16 mouse cellular contexts compared by ENCODE assay signal in the genomic region with DNA sequence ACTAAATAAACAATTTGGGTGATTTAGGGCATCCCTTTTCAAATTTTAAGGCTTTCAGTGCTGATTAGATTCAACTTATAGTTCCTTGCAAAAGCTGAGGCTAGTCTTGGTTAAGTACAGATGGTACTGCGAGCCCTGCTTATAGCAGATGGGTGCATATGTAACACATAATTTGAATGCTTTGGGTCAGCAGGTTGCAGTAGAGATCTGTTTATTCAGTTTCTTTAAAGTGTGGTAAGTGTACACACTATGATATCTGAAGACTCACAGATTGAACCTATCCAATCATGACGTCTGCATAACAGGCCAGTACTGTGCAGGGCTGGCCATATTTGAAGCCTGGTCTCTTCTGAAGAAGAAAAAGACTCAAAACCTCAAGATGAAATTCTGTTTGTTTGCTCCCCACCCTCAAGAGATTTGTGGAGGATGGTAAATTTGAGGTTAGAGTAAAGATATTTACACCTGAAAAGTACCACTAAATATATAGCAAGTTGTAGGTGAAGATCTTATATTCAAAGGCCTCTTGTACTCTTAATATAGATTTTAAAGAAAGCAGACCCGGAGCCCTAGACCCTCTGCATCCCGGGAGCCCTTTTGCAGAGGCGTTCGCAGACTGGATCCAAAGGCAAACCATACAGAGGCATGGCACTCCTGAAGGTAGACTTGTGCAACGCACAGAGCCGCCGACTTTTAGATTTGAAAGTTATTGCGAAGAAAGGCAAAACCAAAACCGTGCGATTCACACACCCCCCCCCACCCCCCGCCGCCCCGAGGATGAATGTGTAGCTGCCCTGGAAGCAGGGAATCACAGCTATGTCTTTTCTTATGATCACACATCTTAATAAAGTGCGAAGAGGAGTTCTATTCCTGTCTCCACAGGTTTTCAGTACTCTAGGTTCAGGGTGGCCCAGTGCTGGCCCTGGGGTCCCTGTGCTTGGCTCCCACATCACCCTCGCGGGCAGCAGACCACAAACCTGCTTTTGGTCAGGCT. TPM values are rescaled to one million over a fixed set of nuclear protein-coding genes. Genes with fewer than 3 reads are reported as not detected.
A peak's percentile ranks its signal among the peaks of the same experiment; 100 is the strongest.
DNase-seq lines count a peak whose midpoint lies in the region; ATAC-seq and TF ChIP-seq lines count a peak whose summit lies in the region.
"Had no signal": no experiment of that assay in that cellular context is flagged by ENCODE, and none has a peak within 500 bp of the region (broad histone marks: within the 10 kb centered on the region; RNA-seq: fewer than 3 reads in every experiment).

No protein-coding gene starts in this region.

- ATAC-seq in midbrain, embryonic 16.5 days = no peak
- ATAC-seq in embryonic facial prominence, embryonic 11.5 days (replicated peaks; ENCODE audit: insufficient number of reproducible peaks, low FRiP score, low TSS enrichment, low read depth) = no peak
- ATAC-seq in forebrain, postnatal 0 days = no peak
- no peak for ATAC-seq in neural tube, embryonic 12.5 days (ENCODE audit: low FRiP score, low read depth)

- TF ChIP-seq CTCF in forebrain, postnatal 0 days (IDR thresholded peaks at IDR 0.05; ENCODE audit: low read depth) = no peak

- peaks cover 49% of the 10 kb centered on the region for H3K4me1 ChIP-seq in midbrain, embryonic 10.5 days
- peaks cover 12% of the 10 kb centered on the region for H3K4me1 ChIP-seq in midbrain, embryonic 16.5 days (ENCODE audit: control insufficient read depth, insufficient read depth, low read length)
- H3K4me1 ChIP-seq in embryonic facial prominence, embryonic 11.5 days (ENCODE audit: control insufficient read depth, insufficient read depth, low read length) = peaks cover 3% of the 10 kb centered on the region; the same call in 1 of the 2 replicates
- H3K4me1 ChIP-seq in forebrain, postnatal 0 days (ENCODE audit: insufficient read depth) = 0 out of 2 replicates have a peak, but pooled peaks cover 4% of the 10 kb centered on the region
- H3K4me1 ChIP-seq in neural tube, embryonic 12.5 days = peaks cover 24% of the 10 kb centered on the region

- no peak overlapping the region for H3K4me2 ChIP-seq in midbrain, embryonic 16.5 days (ENCODE audit: low read length)
- H3K4me2 ChIP-seq in embryonic facial prominence, embryonic 11.5 days (ENCODE audit: low read depth, low read length) = peak overlapping the region; percentile 45
- no peak overlapping the region for H3K4me2 ChIP-seq in forebrain, postnatal 0 days (ENCODE audit: low read depth)
- H3K4me2 ChIP-seq in neural tube, embryonic 12.5 days (replicated peaks) = peak overlapping the region; percentile 45

- H3K27ac ChIP-seq in midbrain, embryonic 10.5 days (replicated peaks) = peak overlapping the region; percentile 68
- no peak overlapping the region for H3K27ac ChIP-seq in midbrain, embryonic 16.5 days (ENCODE audit: low read length)
- H3K27ac ChIP-seq in embryonic facial prominence, embryonic 11.5 days (replicated peaks; ENCODE audit: low read depth, low read length) = 0 out of 2 replicates have a peak overlapping the region, but pooled peaks have one; percentile 23
- no peak overlapping the region for H3K27ac ChIP-seq in forebrain, postnatal 0 days (ENCODE audit: low read depth, low read length)
- H3K27ac ChIP-seq in neural tube, embryonic 12.5 days = no peak overlapping the region

- DNase-seq in midbrain, embryonic 10.5 days (ENCODE audit: low spot score) = peak; percentile 33
- peak; percentile 36 for DNase-seq in embryonic facial prominence, embryonic 11.5 days (ENCODE audit: low spot score)
- peak; percentile 52 for DNase-seq in forebrain, postnatal 0 days
- DNase-seq in urinary bladder, postnatal 10 days (ENCODE audit: low spot score) = no peak
- no peak for DNase-seq in testis, postnatal 10 days (ENCODE audit: low spot score)
- DNase-seq: cerebellum, adult 2 months; gastrocnemius, postnatal 25 days; kidney, adult 11 months; layer of hippocampus, adult 9-11 months; left cerebral cortex, postnatal 4 days; lung, adult 2 months; spleen, adult 18-20 months had no signal

- H3K9ac ChIP-seq in midbrain, embryonic 16.5 days (ENCODE audit: low read depth, low read length) = no peak overlapping the region
- peak overlapping the region; percentile 52 for H3K9ac ChIP-seq in embryonic facial prominence, embryonic 11.5 days (replicated peaks; ENCODE audit: low read length)
- H3K9ac ChIP-seq in forebrain, postnatal 0 days = no peak overlapping the region
- 0 out of 2 replicates have a peak overlapping the region, but pooled peaks have one; percentile 21 for H3K9ac ChIP-seq in neural tube, embryonic 12.5 days

- H3K9me3 ChIP-seq in midbrain, embryonic 10.5 days (replicated peaks) = no peaks in the 10 kb centered on the region
- no peaks in the 10 kb centered on the region for H3K9me3 ChIP-seq in midbrain, embryonic 16.5 days (replicated peaks; ENCODE audit: control insufficient read depth, low read length, poor library complexity, severe bottlenecking)
- no peaks in the 10 kb centered on the region for H3K9me3 ChIP-seq in embryonic facial prominence, embryonic 11.5 days (replicated peaks; ENCODE audit: control insufficient read depth, low read length)
- no peaks in the 10 kb centered on the region for H3K9me3 ChIP-seq in forebrain, postnatal 0 days (ENCODE audit: low read length)
- H3K9me3 ChIP-seq in neural tube, embryonic 12.5 days = no peaks in the 10 kb centered on the region

- H3K36me3 ChIP-seq in midbrain, embryonic 10.5 days = no peaks in the 10 kb centered on the region
- no peaks in the 10 kb centered on the region for H3K36me3 ChIP-seq in midbrain, embryonic 16.5 days (ENCODE audit: control insufficient read depth, insufficient read depth, low read length)
- H3K36me3 ChIP-seq in embryonic facial prominence, embryonic 11.5 days (replicated peaks; ENCODE audit: control insufficient read depth, insufficient read depth, low read depth, low read length) = no peaks in the 10 kb centered on the region
- H3K36me3 ChIP-seq in forebrain, postnatal 0 days (ENCODE audit: insufficient read depth) = no peaks in the 10 kb centered on the region
- no peaks in the 10 kb centered on the region for H3K36me3 ChIP-seq in neural tube, embryonic 12.5 days

- H3K27me3 ChIP-seq in midbrain, embryonic 10.5 days (ENCODE audit: low read depth, poor library complexity, severe bottlenecking) = peaks cover 100% of the 10 kb centered on the region
- H3K27me3 ChIP-seq in midbrain, embryonic 16.5 days (ENCODE audit: control insufficient read depth, insufficient read depth, low read depth, low read length) = peaks cover 49% of the 10 kb centered on the region
- peaks cover 47% of the 10 kb centered on the region for H3K27me3 ChIP-seq in embryonic facial prominence, embryonic 11.5 days (ENCODE audit: control insufficient read depth, insufficient read depth, low read length)
- peaks cover 66% of the 10 kb centered on the region for H3K27me3 ChIP-seq in forebrain, postnatal 0 days (ENCODE audit: insufficient read depth, low read length)
- peaks cover 86% of the 10 kb centered on the region for H3K27me3 ChIP-seq in neural tube, embryonic 12.5 days (replicated peaks)

- H3K4me3 ChIP-seq in midbrain, embryonic 10.5 days = peak overlapping the region; percentile 66
- no peak overlapping the region; the same call in 1 of the 2 replicates for H3K4me3 ChIP-seq in midbrain, embryonic 16.5 days (ENCODE audit: low read depth, low read length)
- H3K4me3 ChIP-seq in embryonic facial prominence, embryonic 11.5 days (ENCODE audit: low read depth, low read length) = peak overlapping the region; percentile 27
- H3K4me3 ChIP-seq in forebrain, postnatal 0 days (ENCODE audit: low read depth, low read length) = no peak overlapping the region
- peak overlapping the region; percentile 15 for H3K4me3 ChIP-seq in neural tube, embryonic 12.5 days

- WGBS in midbrain, embryonic 10.5 days = under 1% methylated on average over 18 of the region's 18 CpGs
- WGBS in midbrain, embryonic 16.5 days = 6% methylated on average over 18 of the region's 18 CpGs
- WGBS in embryonic facial prominence, embryonic 11.5 days = 2% methylated on average over 18 of the region's 18 CpGs
- WGBS in forebrain, postnatal 0 days = 4% methylated on average over 18 of the region's 18 CpGs
- 1% methylated on average over 18 of the region's 18 CpGs for WGBS in neural tube, embryonic 12.5 days

RNA-seq across cellular contexts. Expression of a gene that starts 3.7 kb away (rescaled TPM):
- 3.4 and 3.7 TPM in 2 replicates for polyA plus RNA-seq in midbrain, embryonic 10.5 days (2016; fragmentation: Nextera tagmentation; extraction: Ambion mirVana)
- 0.49 and 0.52 TPM in 2 replicates for polyA plus RNA-seq in midbrain, embryonic 16.5 days (2015; fragmentation: Nextera tagmentation; extraction: Ambion mirVana)
- 7.7 and 8.2 TPM in 2 replicates for polyA plus RNA-seq in embryonic facial prominence, embryonic 11.5 days (2014; fragmentation: Nextera tagmentation; extraction: Ambion mirVana)
- 2.0 and 2.2 TPM in 2 replicates for total RNA-seq in forebrain, postnatal 0 days (2014; rRNA removed)
- polyA plus RNA-seq in forebrain, postnatal 0 days (2015; fragmentation: Nextera tagmentation; extraction: Ambion mirVana) = 0.62 and 0.86 TPM in 2 replicates
- polyA plus RNA-seq in neural tube, embryonic 12.5 days (2016; fragmentation: Nextera tagmentation; extraction: Ambion mirVana) = 4.9 and 5.7 TPM in 2 replicates
- total RNA-seq: megakaryocyte-erythroid progenitor cell, adult 5-6 weeks had no signal
- polyA plus RNA-seq: heart, postnatal 0 days had no signal

RNA-seq across cellular contexts. Expression of a gene that starts 40.9 kb away (rescaled TPM):
- 640 and 750 TPM in 2 replicates for polyA plus RNA-seq in midbrain, embryonic 10.5 days (2016; fragmentation: Nextera tagmentation; extraction: Ambion mirVana)
- polyA plus RNA-seq in midbrain, embryonic 16.5 days (2015; fragmentation: Nextera tagmentation; extraction: Ambion mirVana) = 461 and 495 TPM in 2 replicates
- 952 and 1,036 TPM in 2 replicates for polyA plus RNA-seq in embryonic facial prominence, embryonic 11.5 days (2014; fragmentation: Nextera tagmentation; extraction: Ambion mirVana)
- 435 and 523 TPM in 2 replicates for total RNA-seq in forebrain, postnatal 0 days (2014; rRNA removed)
- 562 and 667 TPM in 2 replicates for polyA plus RNA-seq in forebrain, postnatal 0 days (2015; fragmentation: Nextera tagmentation; extraction: Ambion mirVana)
- 648 and 669 TPM in 2 replicates for polyA plus RNA-seq in neural tube, embryonic 12.5 days (2016; fragmentation: Nextera tagmentation; extraction: Ambion mirVana)

Comparison
In these comparisons a context has a peak if more than half of its experiments do, and no peak if none do; other contexts are left out.
1. H3K27ac ChIP-seq: peak in midbrain, embryonic 10.5 days (single experiment) and embryonic facial prominence, embryonic 11.5 days (single experiment); none in midbrain, embryonic 16.5 days (single experiment), forebrain, postnatal 0 days (single experiment) and neural tube, embryonic 12.5 days (single experiment).
2. H3K4me3 ChIP-seq: peak in midbrain, embryonic 10.5 days (single experiment), embryonic facial prominence, embryonic 11.5 days (single experiment) and neural tube, embryonic 12.5 days (single experiment); none in midbrain, embryonic 16.5 days (single experiment) and forebrain, postnatal 0 days (single experiment).
3. DNase-seq: peak in midbrain, embryonic 10.5 days (single experiment), embryonic facial prominence, embryonic 11.5 days (single experiment) and forebrain, postnatal 0 days (single experiment); none in urinary bladder, postnatal 10 days (single experiment) and testis, postnatal 10 days (single experiment).
4. H3K4me2 ChIP-seq: peak in embryonic facial prominence, embryonic 11.5 days (single experiment) and neural tube, embryonic 12.5 days (single experiment); none in midbrain, embryonic 16.5 days (single experiment) and forebrain, postnatal 0 days (single experiment).
5. H3K9ac ChIP-seq: peak in embryonic facial prominence, embryonic 11.5 days (single experiment) and neural tube, embryonic 12.5 days (single experiment); none in midbrain, embryonic 16.5 days (single experiment) and forebrain, postnatal 0 days (single experiment).